Mouse (Mus musculus) mesoderm, embryonic 11.5 days (tissue): ENCODE measurements around the gene Commd6.
A peak's percentile ranks its signal among the peaks of the same experiment; 100 is the strongest.
"Not testable (repeated sequence)": the region's sequence is repeated elsewhere in the genome, so short reads cannot be mapped to it uniquely, and the experiment has no call there.

ENCODE experiments used
- DNase-seq: peaks from one replicate; pipeline ENCODE4 v3.0.0-alpha.2; 2012; ENCODE audit warnings: low read depth, low spot score

Gene Commd6

DNA sequence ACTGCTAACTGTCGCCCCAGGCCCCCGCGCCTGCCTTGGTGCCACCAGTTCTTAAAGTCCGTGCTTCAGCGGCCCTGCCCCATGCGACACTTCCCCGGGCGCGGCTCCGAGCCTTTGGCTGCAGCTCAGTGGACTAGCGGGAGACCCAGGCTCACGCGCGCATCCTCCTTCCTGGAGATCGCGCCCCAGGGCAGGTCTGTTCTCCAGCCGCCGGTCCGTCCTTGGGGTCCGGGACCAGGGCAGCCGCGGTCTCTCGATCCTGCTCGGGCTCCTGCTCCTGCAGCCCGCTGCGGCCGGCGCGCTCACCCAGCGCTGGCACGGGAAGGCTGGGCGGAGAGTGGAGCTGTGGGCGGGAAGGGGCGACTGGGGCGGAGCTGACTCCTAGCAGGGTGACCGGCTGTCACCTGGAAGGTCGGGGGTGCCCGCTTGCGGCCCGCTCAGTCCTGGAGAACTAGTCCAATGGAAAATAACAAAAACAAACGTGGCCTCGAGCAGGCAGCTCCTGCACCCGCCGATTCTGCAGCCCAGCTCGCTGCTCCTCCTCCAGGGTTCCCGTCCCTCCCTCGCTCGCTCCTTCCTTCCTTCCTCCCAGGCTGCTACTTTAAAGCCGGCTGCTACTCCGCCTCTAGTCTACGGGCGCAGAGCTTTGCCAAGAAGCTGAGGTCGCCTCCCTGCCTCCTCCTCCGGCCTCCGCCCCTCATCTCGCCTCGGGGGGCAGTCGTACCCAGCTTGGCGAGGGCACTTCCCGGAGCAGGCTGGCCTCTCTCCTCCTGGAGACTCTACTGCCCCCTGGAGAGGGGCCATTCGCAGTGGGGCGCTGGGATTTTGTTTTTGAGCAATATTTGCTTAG, 31.7 kb downstream of the Commd6 start, which contains the start of gene Tbc1d4:
TSS of gene Tbc1d4 (minus strand) at position 673 of the 850 bp plus-strand sequence.
- peak; percentile 81 for DNase-seq

DNA sequence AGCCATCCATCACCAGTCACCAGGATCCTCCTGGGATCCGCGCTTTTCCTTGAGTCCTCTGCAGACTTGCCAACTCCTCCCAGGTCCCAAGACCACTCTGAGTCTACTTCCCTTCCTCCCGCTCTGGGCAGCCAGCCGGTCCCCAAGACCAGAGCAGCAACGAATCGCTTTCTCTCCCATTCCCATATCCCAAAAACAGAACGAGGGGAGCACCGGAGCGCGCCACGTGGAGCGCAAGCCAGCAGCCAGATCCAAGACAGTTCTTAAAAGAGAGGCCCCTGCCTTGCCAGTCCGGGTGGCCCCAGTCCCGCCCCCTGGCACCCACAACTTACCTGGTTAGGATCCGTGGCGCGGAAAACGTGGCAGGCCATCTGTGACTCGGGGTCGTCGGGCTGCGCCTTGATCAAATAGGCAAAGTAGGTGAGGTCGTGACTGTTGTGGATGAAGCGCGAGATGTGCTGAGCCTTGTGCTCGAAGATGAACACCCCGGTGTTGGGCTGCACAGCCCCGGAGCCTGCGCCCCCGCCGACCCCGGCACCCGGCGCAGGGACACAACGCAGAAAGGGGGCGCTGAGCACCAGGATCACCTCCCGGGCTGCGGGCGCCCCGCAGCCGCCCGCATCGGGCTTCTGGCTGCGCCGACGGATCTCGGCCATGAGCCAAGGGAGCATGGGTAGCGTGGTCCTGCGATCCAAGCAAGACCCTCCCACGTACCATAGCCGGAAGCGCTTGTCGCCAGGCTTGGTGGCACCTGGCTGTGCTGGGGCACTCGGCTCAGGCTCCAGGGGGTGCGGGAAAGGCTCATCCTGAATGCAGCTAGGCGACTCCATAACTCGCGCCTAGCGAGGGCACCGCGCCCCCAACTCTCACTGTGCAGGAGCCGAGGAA, 32.6 kb downstream of the Commd6 start:
- DNase-seq, result peak; percentile 43

DNA sequence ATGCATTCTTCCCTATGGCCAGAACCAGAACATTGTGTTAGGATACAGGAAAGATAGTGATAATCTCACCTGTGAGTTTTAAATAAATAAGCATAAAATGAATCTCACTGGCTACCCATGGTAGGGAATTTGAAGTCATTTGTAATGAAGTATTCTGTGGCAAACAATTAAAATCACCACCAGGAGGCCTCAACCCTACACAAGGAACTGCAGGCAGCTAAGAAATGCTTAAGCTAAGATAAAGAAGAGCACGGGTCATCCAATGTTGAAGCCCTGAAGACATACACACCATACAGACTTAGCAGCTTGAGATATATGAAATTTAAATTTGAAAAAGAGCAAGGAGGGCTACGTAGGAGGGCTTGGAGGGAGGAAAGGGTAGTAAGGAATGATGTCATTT, 34.6 kb downstream of the Commd6 start:
- DNase-seq, result no peak

DNA sequence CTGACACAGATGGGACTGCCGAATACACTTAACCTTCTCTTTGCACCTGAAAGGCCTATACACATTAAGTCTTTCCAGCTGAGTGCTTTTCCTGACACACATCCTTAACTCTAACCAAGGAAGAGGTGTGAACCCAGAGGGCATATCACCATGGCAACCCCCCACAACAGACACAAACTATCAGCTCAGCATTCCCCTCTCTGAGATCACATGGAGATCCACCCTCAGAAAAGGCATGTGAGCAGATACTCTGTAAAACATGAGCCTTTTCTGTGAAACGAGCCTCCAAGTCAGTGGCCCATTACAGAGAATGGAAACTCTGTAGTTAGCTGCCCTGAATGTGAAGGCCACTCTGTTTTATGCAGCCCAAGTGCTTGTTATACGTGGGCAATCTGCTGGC, 37.6 kb downstream of the Commd6 start:
- peak; percentile 32 for DNase-seq

DNA sequence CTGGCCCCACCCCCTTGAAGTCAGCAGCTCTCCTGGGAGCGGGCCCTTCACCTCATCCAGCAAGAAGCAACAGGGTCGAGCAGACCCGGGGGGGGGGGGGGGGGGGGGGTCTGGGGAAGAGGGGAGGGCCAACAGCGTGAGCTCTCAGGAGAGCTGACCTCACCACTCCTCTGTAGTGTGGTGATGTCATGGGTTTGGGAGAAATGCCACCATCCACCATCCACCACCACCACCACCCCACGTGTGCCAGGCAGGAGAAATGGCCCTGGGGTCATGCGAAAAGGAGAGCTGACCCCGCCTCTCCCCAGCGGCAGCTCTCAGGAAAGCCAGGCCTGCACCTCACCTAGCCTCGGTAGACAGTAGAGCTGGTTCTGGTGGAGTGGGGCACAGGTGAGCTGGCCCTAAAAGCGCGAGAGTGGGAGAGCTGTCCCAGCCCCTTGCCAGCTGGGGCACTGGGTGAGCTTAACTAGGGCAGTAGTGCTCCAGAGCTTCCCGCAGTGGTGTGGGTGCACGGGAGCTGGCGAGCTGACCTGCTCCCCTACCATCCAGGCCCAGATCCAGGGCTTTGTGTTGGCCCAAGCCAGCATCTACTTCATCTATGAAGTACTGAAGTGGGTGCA, 43.3 kb downstream of the Commd6 start:
- DNase-seq, result no peak

DNA sequence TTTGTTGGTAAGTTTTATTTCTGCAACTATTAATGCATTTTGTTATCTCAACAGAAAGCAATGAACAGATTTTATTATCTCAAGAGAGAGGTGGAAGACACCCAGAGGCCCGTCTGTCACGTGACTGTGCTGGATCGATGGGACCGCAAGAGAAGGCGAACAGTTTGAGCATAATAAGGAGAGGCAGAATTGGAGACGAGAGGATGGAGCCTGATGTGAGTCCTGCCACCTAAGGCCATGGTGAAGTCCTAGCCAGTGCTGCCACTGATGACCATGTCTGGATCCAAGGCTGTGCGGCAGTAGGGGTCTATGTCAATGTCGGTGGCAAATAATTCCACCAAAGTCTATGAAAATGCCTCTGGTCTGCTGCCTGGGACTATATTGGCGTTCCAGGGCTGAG, 43.8 kb downstream of the Commd6 start:
- no peak for DNase-seq

DNA sequence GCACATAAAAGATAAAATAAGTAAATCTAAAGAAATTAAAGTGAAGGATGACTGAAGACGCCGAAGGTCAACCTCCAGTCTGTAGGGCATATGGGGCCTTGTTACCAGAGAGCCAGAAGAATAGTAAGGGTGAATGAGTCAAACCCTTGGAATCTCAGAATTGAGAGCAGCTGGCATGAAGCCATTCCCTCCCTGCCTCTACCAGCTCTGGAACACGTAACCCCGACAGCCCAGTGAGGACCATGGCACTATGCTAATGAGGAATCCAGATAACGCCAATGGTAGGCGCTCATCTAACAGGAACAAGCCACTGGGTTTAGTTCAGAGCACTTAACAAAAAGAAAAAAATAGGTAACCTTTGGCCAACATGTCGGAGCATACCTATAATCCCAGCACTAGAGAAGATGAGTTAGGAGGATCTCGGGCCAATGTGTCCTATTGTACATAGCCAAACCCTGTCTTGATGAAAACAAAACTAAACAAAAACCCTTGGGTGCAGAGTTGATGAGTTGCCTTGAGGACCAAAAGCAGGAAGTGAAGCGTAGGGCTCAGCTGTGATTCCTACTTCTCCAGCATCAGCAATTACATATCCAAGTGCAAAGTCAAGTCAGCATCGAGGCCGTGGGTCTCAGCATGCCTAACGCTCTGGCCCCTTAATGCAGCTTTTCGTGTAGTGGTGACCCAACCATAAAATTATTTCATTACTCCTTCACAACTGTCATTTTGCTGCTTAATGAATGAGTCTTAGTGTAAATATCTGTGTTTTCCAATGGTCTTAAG, 45.0 kb downstream of the Commd6 start:
- no peak for DNase-seq

DNA sequence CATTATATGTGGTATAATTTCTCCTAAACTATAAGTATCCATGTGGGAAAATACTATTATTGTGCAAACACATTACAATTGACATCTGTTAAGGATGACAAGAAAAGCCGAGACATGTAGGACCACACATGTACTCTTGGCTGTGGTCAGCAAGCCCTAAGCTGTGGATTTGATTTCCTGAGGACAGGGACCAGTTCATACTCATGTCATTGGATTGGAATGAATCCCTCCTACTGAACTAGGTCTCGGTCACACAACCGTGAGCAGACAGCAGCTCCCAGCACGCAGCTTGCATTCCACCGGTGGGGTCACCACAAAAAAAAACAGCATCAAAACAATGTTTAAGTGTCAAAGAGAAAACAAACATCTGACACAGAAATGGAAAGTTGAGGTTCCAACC, 46.5 kb downstream of the Commd6 start:
- no peak for DNase-seq

DNA sequence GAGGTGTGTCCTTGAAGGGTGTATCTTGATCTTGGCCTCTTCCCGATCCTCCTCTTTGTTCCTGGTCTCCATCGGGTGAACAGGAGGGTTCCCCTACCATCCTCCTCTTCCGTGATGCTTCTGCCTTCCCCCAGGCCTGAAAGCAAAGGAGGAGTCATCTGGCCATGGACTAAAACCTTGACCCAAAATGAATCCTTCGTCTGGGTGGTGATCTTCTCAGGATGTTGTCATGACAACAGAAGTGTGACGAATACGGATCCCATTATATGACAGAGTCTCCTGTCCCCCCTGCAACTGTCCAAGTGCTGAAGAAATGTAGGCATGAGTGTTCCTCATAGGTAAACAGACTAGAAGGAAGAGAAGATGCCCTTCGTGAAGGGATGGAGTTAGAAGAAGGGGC, 47.1 kb downstream of the Commd6 start:
- no peak for DNase-seq

DNA sequence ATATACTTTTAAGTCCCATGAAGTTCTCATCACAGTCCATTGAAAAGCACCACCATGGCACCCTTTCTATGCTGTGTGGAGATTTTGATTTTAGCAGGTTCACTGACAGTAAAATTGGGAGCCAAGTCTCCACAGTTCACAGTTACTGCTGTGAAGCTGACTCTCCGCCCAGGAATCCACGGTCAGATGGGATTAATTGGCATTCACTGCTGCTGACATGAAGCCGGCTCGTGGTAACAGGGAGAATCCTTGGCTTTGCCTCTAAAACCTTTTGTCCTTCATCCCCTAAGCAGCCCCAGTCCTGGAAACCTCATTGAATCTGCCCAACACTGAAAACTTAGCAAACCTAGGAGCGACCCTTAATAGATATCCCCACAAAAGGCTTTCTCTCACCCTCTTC, 49.4 kb downstream of the Commd6 start:
- DNase-seq, result no peak

DNA sequence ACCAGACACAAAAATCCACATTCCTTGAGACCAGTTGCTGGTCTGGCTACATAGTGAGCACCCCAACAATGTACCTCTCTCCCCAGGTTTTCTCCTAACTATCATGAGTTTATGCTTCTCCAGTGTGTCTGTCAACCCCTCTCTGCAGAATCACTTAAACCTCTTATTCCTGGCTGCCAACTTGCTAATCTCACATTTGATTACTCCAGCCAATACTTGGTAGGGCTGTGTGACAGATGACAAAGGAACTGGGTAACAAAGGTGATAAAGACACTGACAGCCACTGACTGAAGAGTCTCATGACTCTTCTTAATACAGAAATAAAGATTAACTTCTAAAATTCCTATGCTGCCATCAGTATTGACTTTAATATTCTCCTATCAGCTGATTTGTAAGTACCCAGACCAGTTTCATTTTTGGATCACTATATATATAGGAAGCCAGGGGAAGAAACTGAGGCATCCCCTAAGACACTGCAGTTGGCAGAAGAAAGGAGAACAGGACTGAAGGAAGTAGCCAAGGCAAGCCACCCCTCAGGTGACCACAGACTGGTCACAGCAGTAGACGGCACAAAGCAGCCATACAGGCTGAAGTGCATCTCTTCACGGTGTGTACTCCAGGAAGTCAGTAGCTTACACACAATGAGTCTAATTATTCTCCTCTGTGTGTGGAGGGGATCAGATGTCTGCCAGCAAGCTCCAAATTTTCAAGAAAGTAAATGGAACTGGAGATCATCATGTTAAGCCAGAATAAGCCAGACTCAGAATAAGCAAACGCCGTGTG, 52.1 kb downstream of the Commd6 start:
- DNase-seq, result not testable (repeated sequence)

DNA sequence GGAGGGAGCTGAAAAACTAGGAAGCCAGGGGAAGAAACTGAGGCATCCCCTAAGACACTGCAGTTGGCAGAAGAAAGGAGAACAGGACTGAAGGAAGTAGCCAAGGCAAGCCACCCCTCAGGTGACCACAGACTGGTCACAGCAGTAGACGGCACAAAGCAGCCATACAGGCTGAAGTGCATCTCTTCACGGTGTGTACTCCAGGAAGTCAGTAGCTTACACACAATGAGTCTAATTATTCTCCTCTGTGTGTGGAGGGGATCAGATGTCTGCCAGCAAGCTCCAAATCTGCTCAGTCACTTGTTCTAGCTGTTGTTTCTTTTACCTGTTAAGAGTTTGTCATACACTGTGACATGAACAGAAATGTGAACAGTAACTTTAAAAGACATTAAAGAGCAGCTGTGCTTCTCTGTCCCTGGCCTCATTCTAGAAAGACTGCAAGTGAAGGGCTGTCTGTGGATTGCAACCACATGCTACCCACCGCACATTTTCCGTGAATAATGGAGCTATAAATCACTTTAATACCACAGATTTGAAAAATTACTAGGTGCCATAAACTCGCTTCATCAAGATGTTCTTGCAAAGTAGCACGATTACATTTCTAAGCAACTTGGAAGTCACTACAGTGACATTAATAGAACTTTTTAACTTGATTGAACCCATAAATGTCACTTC, 53.0 kb downstream of the Commd6 start:
- peak; percentile 46 for DNase-seq

DNA sequence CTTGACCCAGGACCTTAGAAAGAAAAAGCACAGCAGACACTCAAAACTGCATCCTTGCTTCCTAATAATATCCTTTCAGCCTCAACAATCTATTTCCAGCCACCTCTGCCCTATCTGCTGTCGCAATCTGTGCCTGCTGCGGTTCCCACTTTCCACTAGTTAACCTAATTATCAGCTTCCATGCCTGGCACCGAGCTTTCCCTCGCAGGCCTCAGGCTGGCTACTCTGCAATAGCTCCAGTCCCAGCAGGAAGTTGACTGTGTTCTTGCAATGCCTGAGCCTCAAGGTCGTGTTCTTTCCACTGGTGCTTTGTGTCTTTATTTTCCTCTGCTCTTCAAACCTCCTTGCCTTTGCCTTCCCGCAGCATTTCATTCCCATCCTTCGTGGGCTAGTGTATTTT, 54.4 kb downstream of the Commd6 start:
- no peak for DNase-seq
